In genomic region chr3:94847382-94847781, GRCm38 (mm10) we compare ENCODE assay signal across 23 mouse cellular contexts. TPM values are rescaled to one million over a fixed set of nuclear protein-coding genes. Genes with fewer than 3 reads are reported as not detected.
DNase-seq lines count a peak whose midpoint lies in the region; ATAC-seq and TF ChIP-seq lines count a peak whose summit lies in the region.
"Had no signal": no experiment of that assay in that cellular context is flagged by ENCODE, and none has a peak within 500 bp of the region (broad histone marks: within the 10 kb centered on the region; RNA-seq: fewer than 3 reads in every experiment).

No protein-coding gene starts in this region.

- peak; percentile 24 for DNase-seq in kidney, adult 11 months
- no peak for DNase-seq in kidney, postnatal 4 days
- no peak for DNase-seq in lung, embryonic 14.5 days
- no peak for DNase-seq in lung, adult 18-20 months
- peak; percentile 52 for DNase-seq in adipocyte (ENCODE audit: low spot score)
- no peak for DNase-seq in right cerebral cortex, postnatal 36 days (ENCODE audit: low spot score in 2 of 2)
- no peak for DNase-seq in right cerebral cortex, postnatal 4 days
- DNase-seq: adrenal gland, postnatal 25 days; cerebellum, adult 8-10 months; cerebellum, postnatal 36 days; embryo, embryonic 11 days; left cerebral cortex, postnatal 4 days; lung, postnatal 4 days; midbrain, embryonic 14.5 days; right cerebral cortex, postnatal 14 days; thymus, postnatal 14 days had no signal

- no peak for ATAC-seq in lung, embryonic 14.5 days (ENCODE audit: insufficient read depth)
- ATAC-seq: forebrain, embryonic 16.5 days; hindbrain, embryonic 16.5 days; intestine, embryonic 15.5 days had no signal

- TF ChIP-seq CTCF in lung, embryonic 14.5 days (IDR thresholded peaks at IDR 0.05; ENCODE audit: low read depth), result no peak

- H3K27me3 ChIP-seq in lung, embryonic 14.5 days (ENCODE audit: insufficient read depth, low read length), result no peaks in the 10 kb centered on the region
- H3K27me3 ChIP-seq: intestine, embryonic 15.5 days; limb, embryonic 15.5 days; neural tube, embryonic 12.5 days had no signal

- H3K4me3 ChIP-seq in lung, embryonic 14.5 days (ENCODE audit: low read depth, low read length), result no peak overlapping the region
- H3K4me3 ChIP-seq: heart, embryonic 10.5 days; hindbrain, embryonic 10.5 days; intestine, embryonic 15.5 days; limb, embryonic 15.5 days; neural tube, embryonic 12.5 days had no signal

- 84% methylated on average over 2 of the region's 2 CpGs for WGBS in lung, embryonic 14.5 days

- no peak overlapping the region for H3K4me2 ChIP-seq in lung, embryonic 14.5 days
- H3K4me2 ChIP-seq: intestine, embryonic 15.5 days; limb, embryonic 15.5 days; neural tube, embryonic 12.5 days had no signal

- no peaks in the 10 kb centered on the region for H3K9me3 ChIP-seq in lung, embryonic 14.5 days (ENCODE audit: low read depth, low read length)
- H3K9me3 ChIP-seq: heart, embryonic 10.5 days; hindbrain, embryonic 10.5 days; intestine, embryonic 15.5 days; limb, embryonic 15.5 days; neural tube, embryonic 12.5 days had no signal

- H3K4me1 ChIP-seq in lung, embryonic 14.5 days (ENCODE audit: insufficient read depth), result no peaks in the 10 kb centered on the region
- H3K4me1 ChIP-seq: intestine, embryonic 15.5 days; limb, embryonic 15.5 days; neural tube, embryonic 12.5 days had no signal

- H3K36me3 ChIP-seq in lung, embryonic 14.5 days (ENCODE audit: insufficient read depth), result no peaks in the 10 kb centered on the region
- H3K36me3 ChIP-seq: heart, embryonic 10.5 days; hindbrain, embryonic 10.5 days; intestine, embryonic 15.5 days; limb, embryonic 15.5 days; neural tube, embryonic 12.5 days had no signal

- no peak overlapping the region for H3K9ac ChIP-seq in lung, embryonic 14.5 days
- H3K9ac ChIP-seq: intestine, embryonic 15.5 days; limb, embryonic 15.5 days; neural tube, embryonic 12.5 days had no signal

- H3K27ac ChIP-seq in lung, embryonic 14.5 days (ENCODE audit: low read depth), result peak overlapping the region; percentile 31; the same call in 1 of the 2 replicates
- H3K27ac ChIP-seq: heart, embryonic 10.5 days; hindbrain, embryonic 10.5 days; intestine, embryonic 15.5 days; limb, embryonic 15.5 days; neural tube, embryonic 12.5 days had no signal

RNA-seq across cellular contexts. Expression of gene Pogz, which starts 10.0 kb away (rescaled TPM):
- polyA plus RNA-seq in lung, embryonic 14.5 days (2014; fragmentation: Nextera tagmentation; extraction: Ambion mirVana), result 21.3 and 22.1 TPM in 2 replicates

RNA-seq across cellular contexts. Expression of gene Psmb4, which starts 39.4 kb away (rescaled TPM):
- polyA plus RNA-seq in lung, embryonic 14.5 days (2014; fragmentation: Nextera tagmentation; extraction: Ambion mirVana), result 343 and 370 TPM in 2 replicates

Comparison
In these comparisons a context has a peak if more than half of its experiments do, and no peak if none do; other contexts are left out.
1. DNase-seq: peak in kidney, adult 11 months (single experiment) and adipocyte (single experiment); none in kidney, postnatal 4 days (0 of 2), lung, embryonic 14.5 days (single experiment), lung, adult 18-20 months (0 of 2), right cerebral cortex, postnatal 36 days (0 of 2) and right cerebral cortex, postnatal 4 days (single experiment).